Mouse (Mus musculus) CH12.LX (cell line): ENCODE results near the gene Hoxb13. TPM values are rescaled to one million over a fixed set of nuclear protein-coding genes. Genes with fewer than 3 reads are reported as not detected.

Source experiments
- DNase-seq: peaks from one replicate; pipeline ENCODE4 v3.0.0-alpha.2; 2013; ENCODE audit errors: extremely low read depth
- H3K27ac ChIP-seq: 2 replicates; pipeline ENCODE4 v1.5.1; 2012; ENCODE audit warnings: low read depth, mild to moderate bottlenecking, control low read depth, moderate library complexity; ENCODE audit not compliant: insufficient read depth
- H3K27me3 ChIP-seq: replicated peaks from 2 replicates; pipeline ENCODE3; 2012; ENCODE audit warnings: inconsistent platforms
- H3K36me3 ChIP-seq, 2 experiments: replicated peaks in 1 of 2; 2 replicates each; pipeline versions ENCODE3 to v1.6.1; 2012; ENCODE audit warnings: inconsistent platforms in 1 of 2, low read length in 1 of 2, mild to moderate bottlenecking in 1 of 2, mixed read lengths in 1 of 2, moderate library complexity in 1 of 2; ENCODE audit not compliant: control insufficient read depth in 1 of 2, insufficient read depth in 1 of 2
- H3K4me1 ChIP-seq, 2 experiments: 2 replicates each; pipeline ENCODE4 v1.6.1; 2012; ENCODE audit warnings: inconsistent platforms in 1 of 2, moderate library complexity in 1 of 2; ENCODE audit not compliant: insufficient read depth in 2 of 2, control insufficient read depth in 1 of 2
- H3K4me2 ChIP-seq: 2 replicates; pipeline ENCODE4 v1.6.1; 2012; ENCODE audit warnings: low read depth, mild to moderate bottlenecking, control low read depth; ENCODE audit not compliant: poor library complexity, insufficient read depth, severe bottlenecking
- H3K4me3 ChIP-seq, 3 experiments: fragments of 150-350 bp in 1 of 3; sonication (generic) in 1 of 3; replicated peaks in 1 of 3; 2 replicates each; pipeline versions ENCODE3 to v1.5.1; 2011 to 2012; ENCODE audit warnings: low read depth in 2 of 3, low read length in 2 of 3, mild to moderate bottlenecking in 2 of 3, moderate library complexity in 2 of 3, control low read depth in 1 of 3, improper control_type of control experiment in 1 of 3, inconsistent platforms in 1 of 3, mixed read lengths in 1 of 3; ENCODE audit not compliant: poor library complexity in 1 of 3
- H3K79me2 ChIP-seq: replicated peaks from 2 replicates; pipeline ENCODE4 v1.6.1; 2012; ENCODE audit warnings: mild to moderate bottlenecking, moderate library complexity; ENCODE audit not compliant: control insufficient read depth, poor library complexity, insufficient read depth, severe bottlenecking; ENCODE audit errors: extremely low read depth
- H3K9ac ChIP-seq: 2 replicates; pipeline ENCODE4 v1.6.1; 2012; ENCODE audit warnings: low read depth, mild to moderate bottlenecking, control low read depth, moderate library complexity; ENCODE audit not compliant: insufficient read depth
- H3K9me3 ChIP-seq: replicated peaks from 2 replicates; pipeline ENCODE3; 2012; ENCODE audit warnings: low read length, inconsistent platforms, mixed read lengths
- CHD1 ChIP-seq: IDR thresholded peaks from 2 replicates; pipeline ENCODE4 v1.6.1; 2012; ENCODE audit warnings: low read depth, low read length, improper control_type of control experiment, inconsistent platforms
- CHD2 ChIP-seq: IDR thresholded peaks from 2 replicates; pipeline ENCODE4 v1.6.1; 2011; ENCODE audit warnings: low read length, improper control_type of control experiment
- CTCF ChIP-seq, 2 experiments: IDR thresholded peaks in 1 of 2; conservative IDR thresholded peaks in 1 of 2; 2 replicates each; pipeline ENCODE4 v1.5.1; 2011 to 2012; ENCODE audit warnings: low read depth in 2 of 2, low read length in 2 of 2, improper control_type of control experiment in 1 of 2, inconsistent platforms in 1 of 2, mild to moderate bottlenecking in 1 of 2, moderate library complexity in 1 of 2
- ELF1 ChIP-seq: IDR thresholded peaks from 2 replicates; pipeline ENCODE4 v1.6.1; 2014; ENCODE audit warnings: low read depth, mild to moderate bottlenecking, inconsistent platforms, low read length, improper control_type of control experiment
- HCFC1 ChIP-seq: IDR thresholded peaks from 2 replicates; pipeline ENCODE4 v1.6.1; 2012; ENCODE audit warnings: low read depth, mild to moderate bottlenecking, inconsistent platforms, low read length, improper control_type of control experiment
- IRF4 ChIP-seq: IDR thresholded peaks from 2 replicates; pipeline ENCODE4 v1.6.1; 2014; ENCODE audit warnings: low read depth, mild to moderate bottlenecking, inconsistent platforms, low read length, improper control_type of control experiment
- JUN ChIP-seq: IDR thresholded peaks from 2 replicates; pipeline ENCODE4 v1.6.1; 2011; ENCODE audit warnings: low read depth, mild to moderate bottlenecking, low read length, improper control_type of control experiment, moderate library complexity; ENCODE audit not compliant: insufficient read depth
- MAFK ChIP-seq: IDR thresholded peaks from 2 replicates; pipeline ENCODE4 v1.6.1; 2011; ENCODE audit warnings: low read length, improper control_type of control experiment; ENCODE audit not compliant: insufficient replicate concordance
- MAX ChIP-seq: IDR thresholded peaks from 2 replicates; pipeline ENCODE4 v1.6.1; 2011; ENCODE audit warnings: low read length, improper control_type of control experiment
- MEF2A ChIP-seq: IDR thresholded peaks from 2 replicates; pipeline ENCODE4 v1.6.1; 2014; ENCODE audit warnings: low read depth, mild to moderate bottlenecking, inconsistent platforms, low read length, improper control_type of control experiment, borderline replicate concordance
- MYC ChIP-seq: IDR thresholded peaks from 2 replicates; pipeline ENCODE4 v1.6.1; 2011; ENCODE audit warnings: low read depth, mild to moderate bottlenecking, improper control_type of control experiment, low read length
- NELFE ChIP-seq: IDR thresholded peaks from 2 replicates; pipeline ENCODE4 v1.6.1; 2011; ENCODE audit warnings: low read depth, low read length, improper control_type of control experiment
- POLR2AphosphoS2 ChIP-seq: IDR thresholded peaks from 2 replicates; pipeline ENCODE4 v1.6.1; 2011; ENCODE audit warnings: low read depth, low read length, improper control_type of control experiment
- RCOR1 ChIP-seq: conservative IDR thresholded peaks from 2 replicates; pipeline ENCODE4 v1.6.1; 2012; ENCODE audit warnings: low read depth, mild to moderate bottlenecking, inconsistent platforms, low read length, improper control_type of control experiment
- SMC3 ChIP-seq: IDR thresholded peaks from 2 replicates; pipeline ENCODE4 v1.6.1; 2011; ENCODE audit warnings: low read depth, low read length, improper control_type of control experiment
- TBP ChIP-seq: conservative IDR thresholded peaks from 2 replicates; pipeline ENCODE4 v1.6.1; 2011; ENCODE audit warnings: low read depth, low read length, improper control_type of control experiment
- UBTF ChIP-seq: IDR thresholded peaks from 2 replicates; pipeline ENCODE4 v1.6.1; 2012; ENCODE audit warnings: low read depth, mild to moderate bottlenecking, inconsistent platforms, low read length, improper control_type of control experiment, moderate library complexity
- USF1 ChIP-seq: IDR thresholded peaks from 2 replicates; pipeline ENCODE4 v1.6.1; 2014; ENCODE audit warnings: low read depth, mild to moderate bottlenecking, inconsistent platforms, low read length, improper control_type of control experiment
- USF2 ChIP-seq: conservative IDR thresholded peaks from 2 replicates; pipeline ENCODE4 v1.6.1; 2011; ENCODE audit warnings: low read depth, low read length, improper control_type of control experiment
- ZC3H11A ChIP-seq: IDR thresholded peaks from 2 replicates; pipeline ENCODE4 v1.6.1; 2012; ENCODE audit warnings: low read depth, mild to moderate bottlenecking, inconsistent platforms, low read length, improper control_type of control experiment
- ZKSCAN1 ChIP-seq: IDR thresholded peaks from 2 replicates; pipeline ENCODE4 v1.6.1; 2012; ENCODE audit warnings: low read depth, inconsistent platforms, low read length, improper control_type of control experiment, borderline replicate concordance
- ZNF384 ChIP-seq: IDR thresholded peaks from 2 replicates; pipeline ENCODE4 v1.6.1; 2012; ENCODE audit warnings: low read depth, low read length, improper control_type of control experiment, inconsistent platforms
- dilution Hi-C: fragments of 300-500 bp; cut with MboI; formaldehyde crosslinking; loops from 2 replicates; pipeline ENCODE4 v1.14.3; 2020; ENCODE audit warnings: low sequenced_read_pairs; ENCODE audit not compliant: extremely low pct_unique_long_range_greater_than_20kb, extremely low pct_ligation_motif_present
- in situ Hi-C: fragments of 300-500 bp; cut with MboI; formaldehyde crosslinking; loops from 3 replicates; pipeline ENCODE4 v1.14.3; 2019; ENCODE audit warnings: low sequenced_read_pairs, low pct_ligation_motif_present, low pct_unique_long_range_greater_than_20kb, mixed read lengths
- polyA plus RNA-seq: library from polyadenylated mRNA; unstranded; fragments of >175 nt; gene quantifications from 2 replicates; pipeline ENCODE4 v1.2.1, GENCODE M21; 2012; ENCODE audit warnings: low read depth; ENCODE audit not compliant: insufficient read length
- total RNA-seq, 2 experiments: library from RNA; depleted of rRNA; stranded (reverse); fragments of 300-350 nt in 1 of 2; fragments of >200 nt in 1 of 2; gene quantifications; 2 replicates each; pipeline ENCODE4 v1.2.3; 2012 to 2014

Hoxb13 gene
- total and polyA plus RNA-seq, 3 experiments: 0.08 TPM; not detected in 2

DNA sequence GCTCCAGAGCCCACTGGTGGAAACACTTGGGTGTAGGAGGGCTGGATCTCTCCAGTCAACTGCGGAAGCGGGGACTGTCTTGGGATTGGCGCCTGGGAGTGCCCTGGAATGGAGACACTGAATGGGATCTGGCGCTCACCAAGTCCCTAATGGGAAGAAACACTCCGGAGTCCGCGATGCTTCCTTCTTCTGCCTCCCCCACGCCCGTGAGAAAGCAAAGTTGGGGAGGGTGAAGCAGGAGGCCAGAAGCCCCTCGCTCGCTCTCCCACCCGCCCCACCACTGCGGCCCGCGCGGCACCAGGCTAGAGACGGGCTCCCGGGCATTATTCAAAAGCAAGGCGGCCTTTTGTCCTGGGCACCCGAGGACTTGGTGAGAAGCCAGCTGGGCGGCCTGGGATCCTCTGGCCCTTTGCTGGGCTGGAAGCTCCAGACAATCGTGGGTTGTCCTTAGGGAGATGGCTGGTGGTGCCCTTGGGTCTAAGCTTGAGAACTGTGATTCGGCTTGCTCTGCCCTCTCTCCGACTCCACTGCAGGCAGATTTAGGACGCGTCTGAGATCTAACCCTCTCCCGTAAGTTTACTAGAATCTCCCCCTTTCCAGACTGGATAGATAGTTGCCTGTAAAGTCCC is 16.5 kb upstream of the Hoxb13 start:
- in situ Hi-C loops (no loop called here), dilution Hi-C loops (no loop called here)
- H3K4me1 ChIP-seq: peaks cover 0 to 9% of the 10 kb centered on the region in 2 experiments; a peak in 3 of 4 replicates
- peaks cover under 1% of the 10 kb centered on the region for H3K9me3 ChIP-seq
- no peak for DNase-seq
- peaks cover 82% of the 10 kb centered on the region for H3K27me3 ChIP-seq
- no peak overlapping the region for H3K4me2 ChIP-seq
- no peak overlapping the region for H3K27ac ChIP-seq
- H3K36me3 ChIP-seq: no peaks in the 10 kb centered on the region
- no peak overlapping the region for H3K4me3 ChIP-seq
- no peak overlapping the region for H3K9ac ChIP-seq
- TF ChIP-seq USF2 (no peak), HCFC1 (no peak), MAX (no peak), JUN (no peak), SMC3 (no peak), CTCF (conservative IDR thresholded peaks at IDR 0.05 in 1 of 2, IDR thresholded peaks at IDR 0.05 in 1 of 2; ENCODE audit: low read depth in 2 of 2, low read length in 2 of 2) (no peak), MEF2A (no peak)
- TF ChIP-seq, all 38 proteins: peak for 0
- H3K79me2 ChIP-seq: no peaks in the 10 kb centered on the region

DNA sequence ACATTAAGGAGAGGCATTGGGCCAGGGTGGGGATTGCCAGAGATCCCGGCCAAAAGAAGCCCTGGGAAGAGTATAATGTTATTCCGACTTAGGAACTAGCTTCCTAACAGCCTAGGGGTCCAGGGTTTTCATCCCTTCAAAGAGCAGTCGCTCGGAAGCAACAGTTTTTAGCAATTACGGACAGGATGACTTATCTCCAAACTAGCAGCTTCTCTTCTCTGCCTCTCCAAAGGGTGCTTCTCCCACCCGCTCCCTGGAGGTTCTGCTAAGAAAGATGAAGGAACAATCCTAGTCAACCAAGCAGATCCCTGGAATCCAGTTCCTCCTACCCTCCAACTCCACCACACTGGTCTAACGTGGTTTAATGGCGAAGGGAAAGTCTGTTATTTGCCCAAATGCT is 15.8 kb upstream of the Hoxb13 start:
- H3K27ac ChIP-seq: no peak overlapping the region
- H3K4me3 ChIP-seq: no peak overlapping the region
- dilution Hi-C loops (no loop called here), in situ Hi-C loops (no loop called here)
- H3K4me2 ChIP-seq: no peak overlapping the region
- H3K36me3 ChIP-seq: no peaks in the 10 kb centered on the region
- peaks cover 78% of the 10 kb centered on the region for H3K27me3 ChIP-seq
- H3K9ac ChIP-seq: no peak overlapping the region
- H3K4me1 ChIP-seq: peaks cover 0 to 4% of the 10 kb centered on the region in 2 experiments; a peak in 3 of 4 replicates
- no peaks in the 10 kb centered on the region for H3K79me2 ChIP-seq
- TF ChIP-seq MEF2A: no peak
- no peak for TF ChIP-seq TBP
- TF ChIP-seq MYC: no peak
- no peak for TF ChIP-seq JUN
- TF ChIP-seq RCOR1: no peak
- no peak for TF ChIP-seq USF1
- no peak for TF ChIP-seq ELF1
- TF ChIP-seq ZC3H11A: no peak
- no peak for TF ChIP-seq ZKSCAN1
- TF ChIP-seq HCFC1: no peak
- no peak for TF ChIP-seq CHD1
- TF ChIP-seq MAFK: no peak
- no peak for TF ChIP-seq POLR2AphosphoS2
- no peak for TF ChIP-seq ZNF384
- TF ChIP-seq CTCF (conservative IDR thresholded peaks at IDR 0.05 in 1 of 2, IDR thresholded peaks at IDR 0.05 in 1 of 2; ENCODE audit: low read depth in 2 of 2, low read length in 2 of 2): no peak
- no peak for TF ChIP-seq CHD2
- TF ChIP-seq UBTF: no peak
- no peak for TF ChIP-seq NELFE
- no peak for TF ChIP-seq IRF4
- no peak for DNase-seq
- H3K9me3 ChIP-seq: peaks cover 4% of the 10 kb centered on the region
